Mouse (Mus musculus) G1E-ER4 (cell line): Measurements from ENCODE around the gene Rhobtb3. TPM values are rescaled to one million over a fixed set of nuclear protein-coding genes. Genes with fewer than 3 reads are reported as not detected.

Experiments
- GATA1 ChIP-seq: IDR thresholded peaks from one replicate; pipeline ENCODE4 v1.8.0; 2012; ENCODE audit warnings: low read length, inconsistent platforms
- polyA plus RNA-seq: library from polyadenylated mRNA; stranded (reverse); fragments of >175 nt; gene quantifications from 2 replicates; pipeline ENCODE4 v1.2.3, GENCODE M21; 2012

The Rhobtb3 gene
- 13.5 and 15.1 TPM in 2 replicates for polyA plus RNA-seq

GRCm38 (mm10) chr13:75943189-75944043 lies at the start of gene Rhobtb3:
Gene Rhobtb3, minus strand, starts transcription at chr13:75943925.
- no peak for TF ChIP-seq GATA1

GRCm38 (mm10) chr13:75992169-75993028 lies 48.7 kb upstream of the Rhobtb3 start:
- TF ChIP-seq GATA1: no peak

GRCm38 (mm10) chr13:75988096-75988495 lies 44.4 kb upstream of the Rhobtb3 start:
- no peak for TF ChIP-seq GATA1

DNA sequence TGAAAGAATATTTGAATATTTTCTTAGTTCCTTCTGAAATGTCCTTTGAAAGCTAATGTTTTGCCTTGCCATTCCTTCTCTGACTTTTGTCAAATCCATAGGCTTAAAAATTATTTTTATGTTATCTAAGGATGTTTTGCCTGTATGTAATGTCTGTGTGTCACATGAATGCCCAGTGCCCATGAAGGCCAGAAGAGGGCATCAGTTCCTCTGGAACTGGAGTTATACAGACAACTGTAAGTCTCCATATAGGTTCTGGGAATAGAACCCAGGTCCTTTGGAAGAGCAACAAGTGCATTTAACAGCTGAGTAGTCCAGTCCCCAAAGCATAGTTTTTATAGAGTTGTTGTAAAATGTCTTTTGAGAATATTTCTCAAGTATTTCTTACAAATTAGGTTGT lies 38.2 kb upstream of the Rhobtb3 start:
- TF ChIP-seq GATA1: no peak

DNA sequence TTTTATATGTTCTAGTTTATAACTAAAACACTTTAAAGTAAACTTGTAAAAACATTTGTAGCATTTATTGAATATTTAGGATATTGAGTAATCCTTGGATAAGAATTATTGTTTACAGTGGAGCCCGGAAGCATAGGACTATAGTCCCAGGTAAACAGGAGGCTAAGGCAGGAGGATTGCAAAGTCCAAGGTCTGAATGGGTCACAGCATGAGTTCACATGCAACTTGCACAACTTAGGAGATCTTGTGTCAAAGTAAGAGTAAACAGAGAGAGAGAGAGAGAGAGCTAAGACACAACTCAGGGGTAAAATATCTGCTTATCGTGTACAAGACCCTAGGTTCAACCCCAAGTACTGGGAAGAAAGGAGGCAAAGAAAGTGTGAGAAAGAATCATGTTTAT lies 32.9 kb upstream of the Rhobtb3 start:
- TF ChIP-seq GATA1: no peak

GRCm38 (mm10) chr13:75976218-75976617 lies 32.5 kb upstream of the Rhobtb3 start:
- TF ChIP-seq GATA1: no peak

GRCm38 (mm10) chr13:75975629-75976028 lies 31.9 kb upstream of the Rhobtb3 start:
- TF ChIP-seq GATA1: no peak

- TF ChIP-seq GATA1: no peak
Measured at GRCm38 (mm10) chr13:75974481-75974880, 30.8 kb upstream of the Rhobtb3 start.

DNA sequence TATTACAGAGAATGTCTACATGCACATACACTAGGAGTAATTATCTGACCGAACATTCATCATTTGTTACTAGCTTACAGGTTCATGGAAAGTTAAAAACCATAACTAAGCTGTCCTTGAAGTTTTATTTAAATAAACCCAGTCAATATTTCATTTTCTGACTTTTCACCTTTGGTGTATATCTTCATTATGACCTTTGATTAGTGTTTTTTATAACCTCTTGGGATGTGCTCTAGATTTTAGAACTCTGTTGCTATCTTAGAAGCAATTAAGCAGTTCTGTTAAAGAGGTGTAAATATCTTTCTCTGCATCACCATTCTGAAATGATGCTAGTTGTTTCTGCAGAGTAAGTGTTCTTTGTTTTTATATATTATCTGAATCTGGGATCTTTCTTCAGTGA lies 23.1 kb upstream of the Rhobtb3 start, which contains the start of gene Spata9:
Gene Spata9 (plus strand): TSS at position 301 of the 400 bp plus-strand sequence.
- TF ChIP-seq GATA1: no peak

- TF ChIP-seq GATA1: no peak
Measured at GRCm38 (mm10) chr13:75955357-75955992, 11.8 kb upstream of the Rhobtb3 start.

DNA sequence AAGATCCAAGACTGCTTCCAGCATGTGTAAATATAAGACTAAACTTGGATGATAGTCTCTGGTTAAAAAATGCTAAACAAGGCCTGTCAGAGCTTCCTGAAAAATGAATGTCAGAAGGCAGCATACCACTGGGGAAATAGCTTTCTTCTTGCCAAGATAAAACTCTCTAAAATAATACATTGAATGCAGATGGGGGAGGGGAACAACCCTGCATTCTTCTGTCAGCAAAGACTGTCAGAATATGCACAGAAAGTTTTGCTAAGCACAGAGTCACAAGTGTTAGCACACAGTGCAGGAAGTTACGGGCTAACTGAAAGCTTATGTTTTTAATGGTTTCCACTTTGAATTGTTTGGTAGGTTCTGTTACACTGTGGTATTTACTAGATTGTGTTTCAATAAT lies 6.6 kb upstream of the Rhobtb3 start:
- TF ChIP-seq GATA1: no peak

- TF ChIP-seq GATA1: no peak
Measured at GRCm38 (mm10) chr13:75944044-75944820, 507 bp upstream of the Rhobtb3 start.

DNA sequence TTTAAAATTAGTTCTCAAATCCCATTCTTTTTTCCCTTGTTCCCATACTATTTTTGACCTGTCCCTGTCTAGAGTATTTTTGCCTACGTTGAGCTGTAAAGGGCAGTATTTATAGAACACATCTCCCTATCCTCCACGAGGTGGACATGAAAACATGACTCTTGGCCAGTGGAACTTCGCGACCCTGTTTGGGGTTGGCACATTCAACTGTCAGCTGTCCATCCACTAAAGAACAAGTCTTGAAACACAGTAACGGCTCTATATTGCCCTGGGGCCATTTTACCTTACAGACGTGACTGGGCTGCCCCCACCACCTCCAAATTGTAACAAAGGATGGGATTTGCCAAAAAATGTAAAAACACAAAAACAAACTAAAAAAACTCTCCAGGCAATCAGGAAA lies 994 bp downstream of the Rhobtb3 start:
- no peak for TF ChIP-seq GATA1

DNA sequence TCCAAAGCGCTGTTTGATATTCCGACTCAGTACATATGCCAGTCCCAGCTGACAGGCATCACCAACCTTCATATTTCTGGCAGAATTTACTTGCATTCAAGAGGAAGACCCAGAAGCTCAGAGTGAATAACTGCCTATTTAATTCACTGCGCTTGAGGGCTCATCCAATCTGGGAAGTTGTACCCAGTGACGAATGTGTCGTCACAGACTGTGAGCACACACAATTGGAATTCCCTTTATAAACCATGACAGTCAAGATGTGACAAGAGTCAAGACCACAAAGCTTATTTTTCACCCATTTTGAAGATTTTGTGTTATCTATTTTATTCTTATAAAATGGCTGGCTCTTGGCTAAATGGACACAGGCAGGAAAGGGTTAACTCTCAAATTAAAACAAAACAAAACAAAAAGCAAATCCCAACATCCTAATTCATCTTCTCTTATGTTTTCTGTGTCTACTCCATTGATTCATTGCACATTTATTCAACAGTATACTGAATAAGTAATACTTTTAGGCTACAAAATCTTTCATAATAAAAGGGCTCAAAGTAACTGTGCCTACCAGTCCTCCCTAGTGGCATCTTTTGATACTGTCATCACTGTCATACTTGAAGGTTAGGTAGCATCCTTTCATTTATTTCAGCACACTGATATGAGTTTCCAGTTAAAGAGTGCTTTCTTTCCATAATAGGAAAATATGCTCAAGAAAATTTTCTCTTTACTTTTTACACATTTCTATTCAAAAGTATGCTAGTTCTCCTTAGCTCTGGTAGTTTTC lies 2.0 kb downstream of the Rhobtb3 start:
- TF ChIP-seq GATA1: no peak

DNA sequence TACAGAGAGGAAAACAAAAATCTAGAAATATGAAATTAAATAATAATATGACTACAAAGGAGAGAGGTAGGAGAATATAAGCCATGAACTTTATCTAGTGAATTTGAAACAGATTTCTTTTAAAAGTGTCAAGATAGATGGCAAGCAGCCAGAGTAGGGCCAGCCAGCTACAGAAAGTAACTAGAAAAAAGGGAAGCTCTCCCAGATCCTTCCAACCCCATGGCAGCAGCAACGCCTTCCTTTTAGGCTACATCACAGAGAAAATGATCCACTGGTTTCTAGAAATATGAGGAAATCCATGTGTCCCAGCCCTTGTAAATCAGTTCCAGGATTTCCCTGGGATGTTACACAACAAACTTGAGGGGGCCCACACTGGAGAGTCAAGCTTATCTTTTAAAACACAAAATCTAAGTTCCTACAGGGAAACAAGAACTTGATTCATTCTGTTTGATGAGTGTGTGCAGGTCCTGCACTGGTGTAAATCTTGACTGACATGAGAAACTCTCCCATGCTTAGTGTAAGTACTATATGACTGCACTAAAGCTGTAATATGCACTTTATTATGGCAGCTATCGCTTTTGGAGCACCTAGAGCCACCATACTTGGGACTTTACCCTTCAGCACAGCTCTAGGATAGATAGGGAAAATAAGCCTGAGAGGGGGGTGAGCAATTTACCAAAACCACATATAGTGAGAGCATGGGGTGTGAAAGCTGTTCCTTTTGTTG lies 2.8 kb downstream of the Rhobtb3 start:
- no peak for TF ChIP-seq GATA1
